Mouse (Mus musculus): ENCODE measurements around the gene Iqcn.
A peak's percentile ranks its signal among the peaks of the same experiment; 100 is the strongest.

Gene Iqcn

GRCm38 (mm10) chr8:70679404-70679803 is 23.9 kb upstream of the Iqcn start:
- no peak for DNase-seq (ENCODE audit: low spot score)

- no peak for DNase-seq (ENCODE audit: low spot score)
Observed at GRCm38 (mm10) chr8:70680039-70680438, 23.2 kb upstream of the Iqcn start.

GRCm38 (mm10) chr8:70681410-70681809 is 21.8 kb upstream of the Iqcn start:
- DNase-seq (ENCODE audit: low spot score): no peak

GRCm38 (mm10) chr8:70682193-70682592 is 21.1 kb upstream of the Iqcn start:
- DNase-seq (ENCODE audit: low spot score): no peak

GRCm38 (mm10) chr8:70682692-70683091 is 20.6 kb upstream of the Iqcn start:
- no peak for DNase-seq (ENCODE audit: low spot score)

GRCm38 (mm10) chr8:70684291-70684690 is 19.0 kb upstream of the Iqcn start:
- no peak for DNase-seq (ENCODE audit: low spot score)

- DNase-seq (ENCODE audit: low spot score): no peak
Observed at GRCm38 (mm10) chr8:70687576-70687975, 15.7 kb upstream of the Iqcn start.

- no peak for DNase-seq (ENCODE audit: low spot score)
Observed at GRCm38 (mm10) chr8:70688136-70688535, 15.1 kb upstream of the Iqcn start.

- DNase-seq (ENCODE audit: low spot score): no peak
Observed at GRCm38 (mm10) chr8:70689892-70690390, 13.3 kb upstream of the Iqcn start.

GRCm38 (mm10) chr8:70691230-70691629 is 12.0 kb upstream of the Iqcn start:
- no peak for DNase-seq (ENCODE audit: low spot score)

GRCm38 (mm10) chr8:70691727-70692231 is 11.5 kb upstream of the Iqcn start:
- DNase-seq (ENCODE audit: low spot score): peak; percentile 79

GRCm38 (mm10) chr8:70693636-70694035 is 9.6 kb upstream of the Iqcn start:
- DNase-seq (ENCODE audit: low spot score): no peak

GRCm38 (mm10) chr8:70695318-70696018 is 7.8 kb upstream of the Iqcn start:
- no peak for DNase-seq (ENCODE audit: low spot score)

GRCm38 (mm10) chr8:70696019-70696885 is 7.0 kb upstream of the Iqcn start:
- peak; percentile 74 for DNase-seq (ENCODE audit: low spot score)

GRCm38 (mm10) chr8:70696946-70697345 is 6.3 kb upstream of the Iqcn start:
- no peak for DNase-seq (ENCODE audit: low spot score)

- no peak for DNase-seq (ENCODE audit: low spot score)
Observed at GRCm38 (mm10) chr8:70697366-70698250, 5.6 kb upstream of the Iqcn start.

- peak; percentile 99 for DNase-seq (ENCODE audit: low spot score)
Observed at GRCm38 (mm10) chr8:70698310-70699109, 4.7 kb upstream of the Iqcn start, which contains the start of gene Jund. Gene Jund, plus strand, starts transcription at chr8:70698949.

GRCm38 (mm10) chr8:70699116-70699833 is 4.0 kb upstream of the Iqcn start:
- no peak for DNase-seq (ENCODE audit: low spot score)

- DNase-seq (ENCODE audit: low spot score): peak; percentile 80
Observed at GRCm38 (mm10) chr8:70699834-70700554, 3.3 kb upstream of the Iqcn start.

- DNase-seq (ENCODE audit: low spot score): peak; percentile 90
Observed at GRCm38 (mm10) chr8:70700555-70700922, 2.7 kb upstream of the Iqcn start.
